Mouse (Mus musculus): ENCODE data around the gene Abhd15. TPM values are rescaled to one million over a fixed set of nuclear protein-coding genes. Genes with fewer than 3 reads are reported as not detected.

The Abhd15 gene
- polyA plus RNA-seq, 1 experiment from 2014 or later, result 1.5 TPM

GRCm38 (mm10) chr11:77491502-77492291 lies 23.2 kb upstream of the Abhd15 start:
- ATAC-seq (ENCODE audit: low read depth), result peak; percentile 38
- Histone ChIP-seq H3K4me1 (ENCODE audit: control insufficient read depth, insufficient read depth, low read length) (peaks cover 58% of the 10 kb centered on the region), H3K9me3 (ENCODE audit: control insufficient read depth, low read length) (no peaks in the 10 kb centered on the region)

GRCm38 (mm10) chr11:77492311-77492871 lies 22.5 kb upstream of the Abhd15 start:
- H3K9me3 ChIP-seq (ENCODE audit: control insufficient read depth, low read length), result no peaks in the 10 kb centered on the region
- under 1% methylated on average over 17 of the region's 18 CpGs for WGBS
- peak overlapping the region; percentile 71 for H3K4me2 ChIP-seq (ENCODE audit: low read depth, low read length)
- no peaks in the 10 kb centered on the region for H3K36me3 ChIP-seq (ENCODE audit: control insufficient read depth, insufficient read depth, low read length)
- no peak for ATAC-seq (ENCODE audit: low read depth)
- peak overlapping the region; percentile 96 for H3K4me3 ChIP-seq (ENCODE audit: low read depth, low read length)
- H3K9ac ChIP-seq (replicated peaks; ENCODE audit: low read depth, low read length), result peak overlapping the region; percentile 94
- H3K27ac ChIP-seq (ENCODE audit: low read depth, low read length), result peak overlapping the region; percentile 78
- H3K27me3 ChIP-seq (ENCODE audit: control insufficient read depth, insufficient read depth, low read length), result no peaks in the 10 kb centered on the region
- peaks cover 51% of the 10 kb centered on the region for H3K4me1 ChIP-seq (ENCODE audit: control insufficient read depth, insufficient read depth, low read length)

More at GRCm38 (mm10) chr11:77491502-77492291, 23.2 kb upstream of the Abhd15 start:
- Histone ChIP-seq H3K36me3 (ENCODE audit: control insufficient read depth, insufficient read depth, low read length) (no peaks in the 10 kb centered on the region), H3K4me2 (ENCODE audit: low read depth, low read length) (peak overlapping the region; percentile 71), H3K27ac (ENCODE audit: low read depth, low read length) (peak overlapping the region; percentile 92), H3K27me3 (ENCODE audit: control insufficient read depth, insufficient read depth, low read length) (no peaks in the 10 kb centered on the region), H3K4me3 (ENCODE audit: low read depth, low read length) (peak overlapping the region; percentile 96), H3K9ac (replicated peaks; ENCODE audit: low read depth, low read length) (peak overlapping the region; percentile 47)
- WGBS, result under 1% methylated on average over 23 of the region's 23 CpGs

GRCm38 (mm10) chr11:77492911-77493332 lies 22.0 kb upstream of the Abhd15 start:
- under 1% methylated on average over 21 of the region's 32 CpGs for WGBS
- ATAC-seq (ENCODE audit: low read depth), result peak; percentile 69

GRCm38 (mm10) chr11:77493512-77494343 lies 21.2 kb upstream of the Abhd15 start, which contains the start of gene Git1:
TSS of gene Git1 (plus strand) at chr11:77493562.
- Histone ChIP-seq H3K9ac (replicated peaks; ENCODE audit: low read depth, low read length) (peak within 1 kb of the TSS; percentile 94), H3K4me2 (ENCODE audit: low read depth, low read length) (peak within 1 kb of the TSS; percentile 85), H3K36me3 (ENCODE audit: control insufficient read depth, insufficient read depth, low read length) (no peaks in the 10 kb centered on the region), H3K9me3 (ENCODE audit: control insufficient read depth, low read length) (no peaks in the 10 kb centered on the region), H3K4me1 (ENCODE audit: control insufficient read depth, insufficient read depth, low read length) (peaks cover 47% of the 10 kb centered on the region), H3K4me3 (ENCODE audit: low read depth, low read length) (peak within 1 kb of the TSS; percentile 96), H3K27me3 (ENCODE audit: control insufficient read depth, insufficient read depth, low read length) (no peaks in the 10 kb centered on the region), H3K27ac (ENCODE audit: low read depth, low read length) (peak within 1 kb of the TSS; percentile 81)
- ATAC-seq (ENCODE audit: low read depth), result no peak; the same call in 1 of the 2 replicates
- 2% methylated on average over 61 of the region's 74 CpGs for WGBS

More at GRCm38 (mm10) chr11:77492911-77493332, 22.0 kb upstream of the Abhd15 start:
- H3K4me1 ChIP-seq (ENCODE audit: control insufficient read depth, insufficient read depth, low read length), result peaks cover 48% of the 10 kb centered on the region
- H3K27me3 ChIP-seq (ENCODE audit: control insufficient read depth, insufficient read depth, low read length), result no peaks in the 10 kb centered on the region
- peak overlapping the region; percentile 71 for H3K4me2 ChIP-seq (ENCODE audit: low read depth, low read length)
- no peaks in the 10 kb centered on the region for H3K9me3 ChIP-seq (ENCODE audit: control insufficient read depth, low read length)
- peak overlapping the region; percentile 96 for H3K4me3 ChIP-seq (ENCODE audit: low read depth, low read length)
- no peaks in the 10 kb centered on the region for H3K36me3 ChIP-seq (ENCODE audit: control insufficient read depth, insufficient read depth, low read length)
- H3K9ac ChIP-seq (replicated peaks; ENCODE audit: low read depth, low read length), result peak overlapping the region; percentile 94
- peak overlapping the region; percentile 78 for H3K27ac ChIP-seq (ENCODE audit: low read depth, low read length)

GRCm38 (mm10) chr11:77494344-77494676 lies 20.6 kb upstream of the Abhd15 start:
- Histone ChIP-seq H3K9ac (replicated peaks; ENCODE audit: low read depth, low read length) (peak overlapping the region; percentile 94), H3K36me3 (ENCODE audit: control insufficient read depth, insufficient read depth, low read length) (no peaks in the 10 kb centered on the region; the same call in 1 of the 2 replicates), H3K4me2 (ENCODE audit: low read depth, low read length) (peak overlapping the region; percentile 85), H3K27ac (ENCODE audit: low read depth, low read length) (peak overlapping the region; percentile 81), H3K4me3 (ENCODE audit: low read depth, low read length) (peak overlapping the region; percentile 96), H3K27me3 (ENCODE audit: control insufficient read depth, insufficient read depth, low read length) (no peaks in the 10 kb centered on the region), H3K4me1 (ENCODE audit: control insufficient read depth, insufficient read depth, low read length) (peaks cover 47% of the 10 kb centered on the region), H3K9me3 (ENCODE audit: control insufficient read depth, low read length) (no peaks in the 10 kb centered on the region)
- ATAC-seq (ENCODE audit: low read depth), result no peak
- WGBS, result 33% methylated on average over 4 of the region's 4 CpGs

GRCm38 (mm10) chr11:77494782-77495181 lies 20.1 kb upstream of the Abhd15 start:
- Histone ChIP-seq H3K9me3 (ENCODE audit: control insufficient read depth, low read length) (no peaks in the 10 kb centered on the region), H3K27me3 (ENCODE audit: control insufficient read depth, insufficient read depth, low read length) (no peaks in the 10 kb centered on the region), H3K27ac (ENCODE audit: low read depth, low read length) (no peak overlapping the region), H3K4me1 (ENCODE audit: control insufficient read depth, insufficient read depth, low read length) (peaks cover 47% of the 10 kb centered on the region), H3K9ac (replicated peaks; ENCODE audit: low read depth, low read length) (peak overlapping the region; percentile 94), H3K4me3 (ENCODE audit: low read depth, low read length) (peak overlapping the region; percentile 96), H3K4me2 (ENCODE audit: low read depth, low read length) (peak overlapping the region; percentile 85), H3K36me3 (ENCODE audit: control insufficient read depth, insufficient read depth, low read length) (peaks cover 5% of the 10 kb centered on the region)
- ATAC-seq (ENCODE audit: low read depth), result no peak
- WGBS, result 79% methylated on average over 6 of the region's 6 CpGs

DNA sequence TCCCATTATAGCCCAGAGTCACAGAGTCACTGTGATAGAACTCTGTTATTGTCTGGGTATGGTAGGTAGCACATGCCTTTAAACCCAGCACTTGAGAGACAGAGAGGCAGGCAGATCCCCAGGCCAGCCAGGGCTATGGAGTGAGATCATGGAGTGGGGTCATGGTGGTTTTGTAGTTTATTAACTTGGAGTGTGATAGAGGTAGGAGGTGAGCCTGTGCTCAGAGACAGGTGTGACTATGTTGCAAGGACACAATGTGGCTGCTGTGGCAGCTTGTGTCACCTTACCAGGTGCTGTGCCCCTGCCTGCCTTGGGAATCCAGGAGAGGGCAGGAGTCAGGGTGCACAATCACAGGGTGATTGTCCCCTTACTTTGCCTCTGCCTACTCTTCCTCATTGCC lies 19.4 kb upstream of the Abhd15 start:
- Histone ChIP-seq H3K36me3 (ENCODE audit: control insufficient read depth, insufficient read depth, low read length) (peaks cover 11% of the 10 kb centered on the region), H3K27me3 (ENCODE audit: control insufficient read depth, insufficient read depth, low read length) (no peaks in the 10 kb centered on the region), H3K9ac (replicated peaks; ENCODE audit: low read depth, low read length) (no peak overlapping the region), H3K9me3 (ENCODE audit: control insufficient read depth, low read length) (no peaks in the 10 kb centered on the region), H3K4me1 (ENCODE audit: control insufficient read depth, insufficient read depth, low read length) (peaks cover 42% of the 10 kb centered on the region), H3K27ac (ENCODE audit: low read depth, low read length) (no peak overlapping the region), H3K4me3 (ENCODE audit: low read depth, low read length) (no peak overlapping the region), H3K4me2 (ENCODE audit: low read depth, low read length) (no peak overlapping the region)
- no peak for ATAC-seq (ENCODE audit: low read depth)

DNA sequence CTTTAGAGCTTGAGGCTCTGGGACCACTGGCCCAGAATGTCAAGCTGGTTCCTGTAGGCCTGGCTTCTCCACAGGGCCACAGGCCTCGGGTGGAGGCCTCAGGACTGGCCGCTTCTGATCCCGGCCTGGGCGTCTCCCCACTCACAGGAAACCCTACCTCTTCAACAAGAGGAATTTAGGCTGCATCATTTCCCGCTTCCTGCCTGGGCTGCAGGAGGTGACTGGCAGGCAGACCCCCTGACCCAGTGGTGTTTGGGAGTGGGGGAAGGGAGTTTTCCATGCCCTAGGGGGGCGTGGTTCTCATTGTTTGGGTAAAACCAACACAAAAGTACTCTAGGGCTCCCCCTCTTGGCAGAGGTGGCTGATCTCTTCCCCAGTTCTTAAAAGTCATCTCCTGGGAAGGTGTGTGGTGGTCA lies 17.6 kb upstream of the Abhd15 start:
- ATAC-seq (ENCODE audit: low read depth), result no peak
- H3K9ac ChIP-seq (replicated peaks; ENCODE audit: low read depth, low read length), result no peak overlapping the region
- H3K27me3 ChIP-seq (ENCODE audit: control insufficient read depth, insufficient read depth, low read length), result no peaks in the 10 kb centered on the region
- H3K4me2 ChIP-seq (ENCODE audit: low read depth, low read length), result no peak overlapping the region
- H3K4me1 ChIP-seq (ENCODE audit: control insufficient read depth, insufficient read depth, low read length), result peaks cover 32% of the 10 kb centered on the region
- H3K27ac ChIP-seq (ENCODE audit: low read depth, low read length), result peak overlapping the region; percentile 40; the same call in 1 of the 2 replicates
- 16% methylated on average over 6 of the region's 6 CpGs for WGBS
- H3K4me3 ChIP-seq (ENCODE audit: low read depth, low read length), result no peak overlapping the region
- peaks cover 12% of the 10 kb centered on the region for H3K36me3 ChIP-seq (ENCODE audit: control insufficient read depth, insufficient read depth, low read length)
- no peaks in the 10 kb centered on the region for H3K9me3 ChIP-seq (ENCODE audit: control insufficient read depth, low read length)
